Mouse (Mus musculus): ENCODE measurements around the gene Hist1h1d.

The Hist1h1d gene

GRCm38 (mm10) chr13:23552962-23553361, at the start of gene Hist1h1d:
Gene Hist1h1d (plus strand): TSS chr13:23553262.
- no peak for DNase-seq (ENCODE audit: extremely low read depth, low read depth)

GRCm38 (mm10) chr13:23503797-23504196, 49.3 kb upstream of the Hist1h1d start:
- no peak for DNase-seq (ENCODE audit: extremely low read depth, low read depth)

- DNase-seq (ENCODE audit: extremely low read depth, low read depth), result no peak
Measured at GRCm38 (mm10) chr13:23505662-23506345, 47.3 kb upstream of the Hist1h1d start.

- no peak for DNase-seq (ENCODE audit: extremely low read depth, low read depth)
Measured at GRCm38 (mm10) chr13:23506351-23506750, 46.7 kb upstream of the Hist1h1d start.

GRCm38 (mm10) chr13:23506819-23507515, 46.1 kb upstream of the Hist1h1d start:
- no peak for DNase-seq (ENCODE audit: extremely low read depth, low read depth)

- no peak for DNase-seq (ENCODE audit: extremely low read depth, low read depth)
Measured at GRCm38 (mm10) chr13:23510127-23510526, 42.9 kb upstream of the Hist1h1d start.

GRCm38 (mm10) chr13:23513517-23513916, 39.5 kb upstream of the Hist1h1d start:
- DNase-seq (ENCODE audit: extremely low read depth, low read depth), result no peak

- DNase-seq (ENCODE audit: extremely low read depth, low read depth), result no peak
Measured at GRCm38 (mm10) chr13:23515281-23515680, 37.8 kb upstream of the Hist1h1d start.

GRCm38 (mm10) chr13:23515826-23516620, 37.0 kb upstream of the Hist1h1d start:
- DNase-seq (ENCODE audit: extremely low read depth, low read depth), result no peak

- DNase-seq (ENCODE audit: extremely low read depth, low read depth), result no peak
Measured at GRCm38 (mm10) chr13:23516822-23517602, 36.0 kb upstream of the Hist1h1d start.

- no peak for DNase-seq (ENCODE audit: extremely low read depth, low read depth)
Measured at GRCm38 (mm10) chr13:23517603-23518294, 35.3 kb upstream of the Hist1h1d start.

GRCm38 (mm10) chr13:23518295-23518603, 34.8 kb upstream of the Hist1h1d start:
- no peak for DNase-seq (ENCODE audit: extremely low read depth, low read depth)

GRCm38 (mm10) chr13:23518885-23519284, 34.2 kb upstream of the Hist1h1d start:
- DNase-seq (ENCODE audit: extremely low read depth, low read depth), result no peak

- no peak for DNase-seq (ENCODE audit: extremely low read depth, low read depth)
Measured at GRCm38 (mm10) chr13:23519416-23519815, 33.6 kb upstream of the Hist1h1d start.

GRCm38 (mm10) chr13:23521703-23522102, 31.4 kb upstream of the Hist1h1d start:
- DNase-seq (ENCODE audit: extremely low read depth, low read depth), result no peak

GRCm38 (mm10) chr13:23523976-23524375, 29.1 kb upstream of the Hist1h1d start:
- no peak for DNase-seq (ENCODE audit: extremely low read depth, low read depth)

- peak; percentile 83 for DNase-seq (ENCODE audit: extremely low read depth, low read depth)
Measured at GRCm38 (mm10) chr13:23524654-23525053, 28.4 kb upstream of the Hist1h1d start.

GRCm38 (mm10) chr13:23525901-23526300, 27.2 kb upstream of the Hist1h1d start:
- no peak for DNase-seq (ENCODE audit: extremely low read depth, low read depth)

GRCm38 (mm10) chr13:23526312-23526711, 26.8 kb upstream of the Hist1h1d start:
- no peak for DNase-seq (ENCODE audit: extremely low read depth, low read depth)

GRCm38 (mm10) chr13:23529005-23529404, 24.1 kb upstream of the Hist1h1d start:
- no peak for DNase-seq (ENCODE audit: extremely low read depth, low read depth)
